Mouse (Mus musculus): ENCODE measurements at regions not wholly inside any gene's neighbourhood (a gene's known extent, or its start where the extent isn't known, plus 50 kb on each side); places are given as distances from the start of the nearest gene placed in this dataset.

GRCm38 (mm10) chr7:117226294-117226693 lies 154.5 kb upstream of the Xylt1 start:
- H3K36me3 ChIP-seq: no peaks in the 10 kb centered on the region
- no peaks in the 10 kb centered on the region for H3K4me1 ChIP-seq
- H3K27me3 ChIP-seq: no peaks in the 10 kb centered on the region
- H3K9ac ChIP-seq: no peak overlapping the region
- no peak overlapping the region for H3K4me3 ChIP-seq
- no peak overlapping the region for H3K27ac ChIP-seq
- no peaks in the 10 kb centered on the region for H3K9me3 ChIP-seq
- no peak overlapping the region for H3K4me2 ChIP-seq
- ATAC-seq (ENCODE audit: insufficient number of reproducible peaks, insufficient read depth, low FRiP score, low TSS enrichment, low read depth): no peak

- Histone ChIP-seq H3K27ac (no peak overlapping the region), H3K4me2 (no peak overlapping the region), H3K9ac (no peak overlapping the region), H3K4me1 (no peaks in the 10 kb centered on the region), H3K27me3 (no peaks in the 10 kb centered on the region), H3K4me3 (no peak overlapping the region), H3K9me3 (no peaks in the 10 kb centered on the region), H3K36me3 (no peaks in the 10 kb centered on the region)
- WGBS: 59% methylated on average over 5 of the region's 5 CpGs
- ATAC-seq (ENCODE audit: insufficient number of reproducible peaks, insufficient read depth, low FRiP score, low TSS enrichment, low read depth): no peak
Measured at GRCm38 (mm10) chr7:117229619-117230018, 151.2 kb upstream of the Xylt1 start.

GRCm38 (mm10) chr7:117256819-117257218 lies 124.0 kb upstream of the Xylt1 start:
- Histone ChIP-seq H3K36me3 (no peaks in the 10 kb centered on the region), H3K4me2 (no peak overlapping the region), H3K27me3 (peaks cover 20% of the 10 kb centered on the region), H3K4me3 (no peak overlapping the region), H3K27ac (peak overlapping the region; percentile 77), H3K9me3 (no peaks in the 10 kb centered on the region), H3K4me1 (peaks cover 35% of the 10 kb centered on the region), H3K9ac (no peak overlapping the region)
- 65% methylated on average over 9 of the region's 9 CpGs for WGBS
- 0 out of 2 replicates have a peak, but pooled peaks have one; percentile 39 for ATAC-seq (ENCODE audit: insufficient number of reproducible peaks, insufficient read depth, low FRiP score, low TSS enrichment, low read depth)

- peak overlapping the region; percentile 77 for H3K27ac ChIP-seq
- no peak for ATAC-seq (ENCODE audit: insufficient number of reproducible peaks, insufficient read depth, low FRiP score, low TSS enrichment, low read depth)
- 22% methylated on average over 5 of the region's 5 CpGs for WGBS
Measured at GRCm38 (mm10) chr7:117258557-117258956, 122.2 kb upstream of the Xylt1 start.

GRCm38 (mm10) chr7:117259151-117259550 lies 121.6 kb upstream of the Xylt1 start:
- no peak overlapping the region for H3K4me3 ChIP-seq
- peak overlapping the region; percentile 41 for H3K4me2 ChIP-seq
- no peak overlapping the region for H3K9ac ChIP-seq
- H3K36me3 ChIP-seq: no peaks in the 10 kb centered on the region
- H3K9me3 ChIP-seq: no peaks in the 10 kb centered on the region
- 12% methylated on average over 5 of the region's 5 CpGs for WGBS
- H3K27ac ChIP-seq: peak overlapping the region; percentile 77
- ATAC-seq (ENCODE audit: insufficient number of reproducible peaks, insufficient read depth, low FRiP score, low TSS enrichment, low read depth): 0 out of 2 replicates have a peak, but pooled peaks have one; percentile 17
- peaks cover 30% of the 10 kb centered on the region for H3K27me3 ChIP-seq
- peaks cover 35% of the 10 kb centered on the region for H3K4me1 ChIP-seq

More at GRCm38 (mm10) chr7:117258557-117258956, 122.2 kb upstream of the Xylt1 start:
- Histone ChIP-seq H3K4me1 (peaks cover 35% of the 10 kb centered on the region), H3K36me3 (no peaks in the 10 kb centered on the region), H3K4me2 (peak overlapping the region; percentile 41), H3K4me3 (no peak overlapping the region), H3K27me3 (peaks cover 27% of the 10 kb centered on the region), H3K9ac (no peak overlapping the region), H3K9me3 (no peaks in the 10 kb centered on the region)

- Histone ChIP-seq H3K9me3 (no peaks in the 10 kb centered on the region), H3K27ac (peak overlapping the region; percentile 40; the same call in 1 of the 2 replicates), H3K4me3 (no peak overlapping the region), H3K9ac (no peak overlapping the region), H3K4me1 (peaks cover 35% of the 10 kb centered on the region), H3K36me3 (no peaks in the 10 kb centered on the region), H3K27me3 (peaks cover 24% of the 10 kb centered on the region), H3K4me2 (peak overlapping the region; percentile 41)
- WGBS: 13% methylated on average over 6 of the region's 6 CpGs
- peak; percentile 76 for ATAC-seq (ENCODE audit: insufficient number of reproducible peaks, insufficient read depth, low FRiP score, low TSS enrichment, low read depth)
Measured at GRCm38 (mm10) chr7:117259674-117260294, 121.0 kb upstream of the Xylt1 start.

GRCm38 (mm10) chr7:117260596-117260995 lies 120.2 kb upstream of the Xylt1 start:
- Histone ChIP-seq H3K36me3 (no peaks in the 10 kb centered on the region), H3K27ac (0 out of 2 replicates have a peak overlapping the region, but pooled peaks have one; percentile 40), H3K9ac (no peak overlapping the region), H3K9me3 (no peaks in the 10 kb centered on the region), H3K27me3 (peaks cover 19% of the 10 kb centered on the region; the same call in 1 of the 2 replicates), H3K4me1 (peaks cover 35% of the 10 kb centered on the region), H3K4me3 (no peak overlapping the region), H3K4me2 (0 out of 2 replicates have a peak overlapping the region, but pooled peaks have one; percentile 21)
- no peak for ATAC-seq (ENCODE audit: insufficient number of reproducible peaks, insufficient read depth, low FRiP score, low TSS enrichment, low read depth)
- WGBS: 64% methylated on average over 3 of the region's 3 CpGs

- Histone ChIP-seq H3K4me3 (no peak overlapping the region), H3K27me3 (peaks cover 14% of the 10 kb centered on the region), H3K9me3 (no peaks in the 10 kb centered on the region), H3K9ac (no peak overlapping the region), H3K4me1 (peaks cover 24% of the 10 kb centered on the region), H3K27ac (no peak overlapping the region), H3K4me2 (no peak overlapping the region), H3K36me3 (no peaks in the 10 kb centered on the region)
- WGBS: 70% methylated on average over 12 of the region's 12 CpGs
- ATAC-seq (ENCODE audit: insufficient number of reproducible peaks, insufficient read depth, low FRiP score, low TSS enrichment, low read depth): no peak
Measured at GRCm38 (mm10) chr7:117263126-117263525, 117.7 kb upstream of the Xylt1 start.

GRCm38 (mm10) chr7:117264341-117264740 lies 116.4 kb upstream of the Xylt1 start:
- H3K27me3 ChIP-seq: peaks cover 14% of the 10 kb centered on the region
- no peak overlapping the region for H3K4me2 ChIP-seq
- H3K4me3 ChIP-seq: no peak overlapping the region
- no peak overlapping the region for H3K9ac ChIP-seq
- no peaks in the 10 kb centered on the region for H3K9me3 ChIP-seq
- H3K4me1 ChIP-seq: peaks cover 12% of the 10 kb centered on the region
- no peaks in the 10 kb centered on the region for H3K36me3 ChIP-seq
- 92% methylated on average over 6 of the region's 6 CpGs for WGBS
- ATAC-seq (ENCODE audit: insufficient number of reproducible peaks, insufficient read depth, low FRiP score, low TSS enrichment, low read depth): no peak
- no peak overlapping the region for H3K27ac ChIP-seq

- ATAC-seq (ENCODE audit: insufficient number of reproducible peaks, insufficient read depth, low FRiP score, low TSS enrichment, low read depth): no peak
- H3K36me3 ChIP-seq: no peaks in the 10 kb centered on the region
- no peak overlapping the region for H3K4me3 ChIP-seq
- no peak overlapping the region for H3K27ac ChIP-seq
- H3K4me1 ChIP-seq: no peaks in the 10 kb centered on the region
- H3K27me3 ChIP-seq: peaks cover 3% of the 10 kb centered on the region; the same call in 1 of the 2 replicates
- H3K9ac ChIP-seq: no peak overlapping the region
- no peaks in the 10 kb centered on the region for H3K9me3 ChIP-seq
- H3K4me2 ChIP-seq: no peak overlapping the region
- WGBS: 84% methylated on average over 7 of the region's 7 CpGs
Measured at GRCm38 (mm10) chr7:117268096-117268495, 112.7 kb upstream of the Xylt1 start.

- Histone ChIP-seq H3K9me3 (no peaks in the 10 kb centered on the region), H3K27me3 (no peaks in the 10 kb centered on the region; the same call in 1 of the 2 replicates), H3K9ac (no peak overlapping the region), H3K36me3 (no peaks in the 10 kb centered on the region), H3K27ac (no peak overlapping the region), H3K4me1 (no peaks in the 10 kb centered on the region), H3K4me3 (no peak overlapping the region), H3K4me2 (no peak overlapping the region)
- no peak for ATAC-seq (ENCODE audit: insufficient number of reproducible peaks, insufficient read depth, low FRiP score, low TSS enrichment, low read depth)
- WGBS: 63% methylated on average over 10 of the region's 10 CpGs
Measured at GRCm38 (mm10) chr7:117269263-117269897, 111.4 kb upstream of the Xylt1 start.

GRCm38 (mm10) chr7:117278388-117278961 lies 102.3 kb upstream of the Xylt1 start:
- no peaks in the 10 kb centered on the region for H3K9me3 ChIP-seq
- ATAC-seq (ENCODE audit: insufficient number of reproducible peaks, insufficient read depth, low FRiP score, low TSS enrichment, low read depth): no peak
- H3K4me3 ChIP-seq: no peak overlapping the region
- WGBS: 47% methylated on average over 6 of the region's 6 CpGs
- H3K27me3 ChIP-seq: no peaks in the 10 kb centered on the region
- no peak overlapping the region for H3K27ac ChIP-seq
- no peak overlapping the region for H3K4me2 ChIP-seq
- no peaks in the 10 kb centered on the region for H3K4me1 ChIP-seq
- H3K36me3 ChIP-seq: no peaks in the 10 kb centered on the region
- H3K9ac ChIP-seq: no peak overlapping the region
